Mouse (Mus musculus) megakaryocyte, embryonic 14.5 days (primary cell): ENCODE measurements around the gene Fcrl5.

Experiments used
- FLI1 ChIP-seq: IDR thresholded peaks from 2 replicates; pipeline ENCODE4 v1.6.1; 2012; ENCODE audit warnings: low read length, inconsistent platforms, mixed read lengths
- GATA1 ChIP-seq: IDR thresholded peaks from 3 replicates; pipeline ENCODE4 v1.6.1; 2012; ENCODE audit warnings: mixed read lengths, low read length, inconsistent platforms, borderline replicate concordance

DNA sequence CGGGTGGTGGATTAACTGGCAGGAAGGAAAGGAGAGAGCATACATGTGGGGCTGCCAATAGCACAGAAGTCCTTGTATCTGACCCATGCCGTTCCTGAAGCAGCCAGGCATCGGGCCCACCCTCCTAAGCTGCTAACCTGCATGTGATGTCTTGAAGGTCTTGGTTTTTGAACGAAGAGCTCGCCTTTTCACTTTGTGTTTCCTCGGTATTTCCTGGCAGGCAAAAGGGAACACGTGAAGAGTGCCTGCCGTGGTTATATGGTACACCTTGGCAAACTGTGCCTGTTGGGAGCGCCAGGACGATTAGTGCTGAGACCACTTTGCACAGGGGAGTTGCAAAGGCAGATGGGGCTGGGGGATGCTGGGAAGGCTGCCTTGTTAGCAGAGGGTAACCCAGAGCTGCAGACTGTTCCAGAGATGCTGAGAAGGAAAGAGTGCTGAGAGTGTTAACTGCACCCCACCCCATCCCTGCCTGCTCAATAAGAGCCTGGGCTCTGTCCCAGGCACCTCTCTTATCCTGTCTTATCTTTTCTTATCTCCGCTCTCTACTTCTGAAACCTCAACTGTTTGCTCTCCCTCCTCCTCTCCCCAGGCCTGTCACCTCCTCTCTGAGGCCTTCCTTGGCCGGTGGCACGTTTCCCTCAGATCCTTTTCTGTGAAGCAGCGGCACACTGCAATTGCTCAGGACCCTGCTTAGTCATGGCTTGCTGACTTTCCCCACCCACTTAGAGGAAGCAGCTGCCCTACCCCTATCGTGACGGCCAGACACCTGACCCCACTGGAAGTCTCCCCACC, 76.6 kb downstream of the Fcrl5 start:
- TF ChIP-seq GATA1 (no peak), FLI1 (no peak)
